Mouse (Mus musculus) spleen, adult 2 months (tissue): Measurements from ENCODE around the gene Epb41l4b.

Experiments
- CTCF ChIP-seq: fragments of 200-500 bp; IDR thresholded peaks from 2 replicates; pipeline ENCODE4 v1.5.1; 2011; ENCODE audit warnings: mild to moderate bottlenecking, inconsistent platforms; ENCODE audit not compliant: insufficient read depth, insufficient read length, insufficient replicate concordance; ENCODE audit errors: extremely low read depth
- POLR2A ChIP-seq: fragments of 200-500 bp; IDR thresholded peaks from 2 replicates; pipeline ENCODE4 v1.6.1; 2011; ENCODE audit warnings: low read depth, low read length, inconsistent platforms

DNA sequence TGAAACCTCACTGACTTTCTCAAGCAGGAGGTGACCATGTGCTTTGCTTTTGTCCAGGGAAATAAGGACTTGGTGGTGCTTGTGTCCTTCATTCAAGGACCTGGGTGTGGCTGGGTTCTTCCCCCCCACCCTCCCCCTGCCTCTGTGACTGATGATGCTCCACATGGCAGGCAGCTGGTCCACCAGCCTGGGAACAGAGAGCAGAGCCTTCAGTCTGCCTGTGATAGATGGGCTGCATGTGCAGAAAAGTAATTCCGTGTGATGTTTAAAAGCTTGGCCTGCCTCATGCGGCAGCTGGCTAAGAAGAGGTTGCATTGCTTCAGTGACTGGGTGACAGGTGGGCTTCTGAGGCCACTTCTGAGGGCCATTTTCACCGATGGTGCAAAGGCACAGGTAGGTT is 140.5 kb downstream of the Epb41l4b start:
- no peak for TF ChIP-seq POLR2A
- no peak for TF ChIP-seq CTCF
